Mouse (Mus musculus) erythroid progenitor cell, adult 5-6 weeks (primary cell): ENCODE measurements around the gene Cradd. TPM values are rescaled to one million over a fixed set of nuclear protein-coding genes. Genes with fewer than 3 reads are reported as not detected.

Experiments
- ATAC-seq: replicated peaks from 2 replicates; pipeline ENCODE4 v1.8.0; 2016; ENCODE audit warnings: moderate number of reproducible peaks, mild to moderate bottlenecking, moderate TSS enrichment, inconsistent platforms; ENCODE audit not compliant: poor library complexity, low FRiP score, severe bottlenecking
- total RNA-seq, 2 experiments: library from RNA; stranded (forward) in 1 of 2; stranded (reverse) in 1 of 2; fragments of 150-400 nt in 1 of 2; fragments of 186-747, 209-891 nt in 1 of 2; gene quantifications; 2 replicates each; pipeline versions ENCODE4 v1.2.3 to v1.2.4; 2015 to 2017; ENCODE audit warnings: low replicate concordance in 2 of 2

The Cradd gene
- 0.84 and 1.1 TPM in 2 replicates for total RNA-seq (2015; ENCODE audit: low replicate concordance)
- total RNA-seq (2017; ENCODE audit: low replicate concordance), result 1.5 TPM in 1 of 2 replicates, not detected in the other

GRCm38 (mm10) chr10:95323393-95324277, at the start of gene Cradd:
Cradd (minus strand) TSS chr10:95324133.
- peak; percentile 93 for ATAC-seq

GRCm38 (mm10) chr10:95373340-95373739, 49.4 kb upstream of the Cradd start:
- ATAC-seq, result no peak

- no peak for ATAC-seq
Measured at GRCm38 (mm10) chr10:95371942-95372341, 48.0 kb upstream of the Cradd start.

GRCm38 (mm10) chr10:95369190-95369589, 45.3 kb upstream of the Cradd start:
- ATAC-seq, result no peak

- no peak for ATAC-seq
Measured at GRCm38 (mm10) chr10:95368151-95368550, 44.2 kb upstream of the Cradd start.

GRCm38 (mm10) chr10:95367661-95368089, 43.7 kb upstream of the Cradd start:
- ATAC-seq, result no peak

GRCm38 (mm10) chr10:95367241-95367640, 43.3 kb upstream of the Cradd start:
- no peak for ATAC-seq

- no peak for ATAC-seq
Measured at GRCm38 (mm10) chr10:95362326-95362725, 38.4 kb upstream of the Cradd start.

GRCm38 (mm10) chr10:95361260-95361841, 37.4 kb upstream of the Cradd start:
- no peak for ATAC-seq

GRCm38 (mm10) chr10:95360048-95360447, 36.1 kb upstream of the Cradd start:
- ATAC-seq, result no peak

GRCm38 (mm10) chr10:95357721-95358120, 33.8 kb upstream of the Cradd start:
- ATAC-seq, result no peak

- ATAC-seq, result no peak
Measured at GRCm38 (mm10) chr10:95356711-95357110, 32.8 kb upstream of the Cradd start.

GRCm38 (mm10) chr10:95355678-95356268, 31.8 kb upstream of the Cradd start:
- no peak for ATAC-seq

GRCm38 (mm10) chr10:95354673-95355072, 30.7 kb upstream of the Cradd start:
- no peak for ATAC-seq

GRCm38 (mm10) chr10:95354047-95354446, 30.1 kb upstream of the Cradd start:
- ATAC-seq, result no peak

- ATAC-seq, result no peak
Measured at GRCm38 (mm10) chr10:95348457-95348856, 24.5 kb upstream of the Cradd start.

- no peak for ATAC-seq
Measured at GRCm38 (mm10) chr10:95347776-95348175, 23.8 kb upstream of the Cradd start.

- no peak for ATAC-seq
Measured at GRCm38 (mm10) chr10:95342833-95343590, 19.1 kb upstream of the Cradd start.

- no peak for ATAC-seq
Measured at GRCm38 (mm10) chr10:95340676-95341075, 16.7 kb upstream of the Cradd start.

GRCm38 (mm10) chr10:95337589-95337988, 13.7 kb upstream of the Cradd start:
- ATAC-seq, result no peak
